Mouse (Mus musculus) spleen, adult 2 months (tissue): ENCODE results near the gene Pitpnm2.

Experiments used
- CTCF ChIP-seq: fragments of 200-500 bp; IDR thresholded peaks from 2 replicates; pipeline ENCODE4 v1.5.1; 2011; ENCODE audit warnings: mild to moderate bottlenecking, inconsistent platforms; ENCODE audit not compliant: insufficient read depth, insufficient read length, insufficient replicate concordance; ENCODE audit errors: extremely low read depth
- POLR2A ChIP-seq: fragments of 200-500 bp; IDR thresholded peaks from 2 replicates; pipeline ENCODE4 v1.6.1; 2011; ENCODE audit warnings: low read depth, low read length, inconsistent platforms

DNA sequence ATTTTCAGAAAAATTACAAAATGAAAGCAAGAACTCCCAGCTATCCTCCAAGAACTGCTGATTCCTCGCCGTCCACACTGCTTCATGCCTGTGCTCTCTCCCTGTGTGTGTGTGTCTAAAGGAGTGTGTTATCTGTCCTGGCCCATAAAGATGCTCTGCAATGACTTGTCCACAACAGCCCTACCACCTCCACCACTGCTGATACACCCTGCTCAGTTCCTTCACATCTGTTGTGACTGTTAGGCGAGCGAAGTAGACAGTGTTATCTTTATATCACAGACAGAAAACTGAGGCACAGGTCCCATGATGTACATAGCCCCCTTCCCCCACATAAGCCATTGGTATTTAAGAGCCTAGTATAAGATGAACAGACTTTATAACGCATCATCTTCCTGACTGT lies 67.5 kb downstream of the Pitpnm2 start:
- TF ChIP-seq CTCF (no peak), POLR2A (no peak)
